Mouse (Mus musculus) ES-E14 (cell line): ENCODE data around the gene Pgp. TPM values are rescaled to one million over a fixed set of nuclear protein-coding genes. Genes with fewer than 3 reads are reported as not detected.

ENCODE experiments used
- DNase-seq: peaks from one replicate; pipeline ENCODE4 v3.0.0-alpha.2; 2013; ENCODE audit warnings: low read depth, low spot score
- H3K27ac ChIP-seq: 2 replicates; pipeline ENCODE4 v1.5.1; 2012; ENCODE audit warnings: low read depth, mild to moderate bottlenecking, low read length, moderate library complexity, mixed read lengths; ENCODE audit not compliant: poor library complexity, insufficient read depth, severe bottlenecking
- H3K36me3 ChIP-seq: 2 replicates; pipeline ENCODE4 v1.6.1; 2012; ENCODE audit warnings: mild to moderate bottlenecking, low read length, moderate library complexity, mixed read lengths; ENCODE audit not compliant: control insufficient read depth, poor library complexity, insufficient read depth, severe bottlenecking
- H3K4me1 ChIP-seq, 2 experiments: fragments of 150-350 bp in 1 of 2; sonication (generic) in 1 of 2; 2 replicates each; pipeline ENCODE4 v1.6.1; 2012; ENCODE audit warnings: low read length in 2 of 2, mild to moderate bottlenecking in 1 of 2, mixed read lengths in 1 of 2; ENCODE audit not compliant: control insufficient read depth in 2 of 2, insufficient read depth in 2 of 2, poor library complexity in 1 of 2
- H3K4me3 ChIP-seq, 2 experiments: fragments of 150-350 bp in 1 of 2; sonication (generic) in 1 of 2; 2 replicates each; pipeline ENCODE4 v1.5.1; 2012; ENCODE audit warnings: low read length in 2 of 2, low read depth in 1 of 2, mild to moderate bottlenecking in 1 of 2, mixed read lengths in 1 of 2; ENCODE audit not compliant: insufficient read depth in 1 of 2, poor library complexity in 1 of 2, severe bottlenecking in 1 of 2
- H3K9ac ChIP-seq: 2 replicates; pipeline ENCODE4 v1.6.1; 2012; ENCODE audit warnings: low read depth, mild to moderate bottlenecking, low read length, mixed read lengths; ENCODE audit not compliant: poor library complexity, insufficient read depth, severe bottlenecking
- H3K9me3 ChIP-seq: fragments of 150-350 bp; sonication (generic); 2 replicates; pipeline ENCODE4 v1.6.1; 2012; ENCODE audit warnings: low read depth, mild to moderate bottlenecking, low read length; ENCODE audit not compliant: control insufficient read depth, insufficient read depth
- CHD2 ChIP-seq: IDR thresholded peaks from 2 replicates; pipeline ENCODE4 v1.6.1; 2014; ENCODE audit warnings: mild to moderate bottlenecking, low read depth, low read length, inconsistent platforms
- HCFC1 ChIP-seq: IDR thresholded peaks from 2 replicates; pipeline ENCODE4 v1.6.1; 2012; ENCODE audit warnings: low read length, inconsistent platforms, borderline replicate concordance; ENCODE audit not compliant: insufficient read depth
- MAFK ChIP-seq: IDR thresholded peaks from 2 replicates; pipeline ENCODE4 v1.6.1; 2014; ENCODE audit warnings: mild to moderate bottlenecking, low read depth, low read length, inconsistent platforms; ENCODE audit not compliant: insufficient read depth
- ZC3H11A ChIP-seq: IDR thresholded peaks from 2 replicates; pipeline ENCODE4 v1.6.1; 2012; ENCODE audit warnings: low read depth, mild to moderate bottlenecking, inconsistent platforms, low read length, borderline replicate concordance
- ZNF384 ChIP-seq: IDR thresholded peaks from 2 replicates; pipeline ENCODE4 v1.6.1; 2012; ENCODE audit warnings: low read depth, low read length, inconsistent platforms
- in situ Hi-C, 2 experiments: fragments of 600-800 bp; cut with MboI; formaldehyde crosslinking; loops; one replicate each; pipeline ENCODE4 v1.15.1; 2025; ENCODE audit warnings: low sequenced_read_pairs in 2 of 2, inconsistent platforms in 1 of 2; ENCODE audit not compliant: unreplicated experiment in 2 of 2
- total RNA-seq: library from RNA; depleted of rRNA; stranded (reverse); fragments of 300-350 nt; gene quantifications from 2 replicates; pipeline ENCODE4 v1.2.3, GENCODE M21; 2012

Pgp gene
- total RNA-seq, 1 experiment, result 16.6 TPM

DNA sequence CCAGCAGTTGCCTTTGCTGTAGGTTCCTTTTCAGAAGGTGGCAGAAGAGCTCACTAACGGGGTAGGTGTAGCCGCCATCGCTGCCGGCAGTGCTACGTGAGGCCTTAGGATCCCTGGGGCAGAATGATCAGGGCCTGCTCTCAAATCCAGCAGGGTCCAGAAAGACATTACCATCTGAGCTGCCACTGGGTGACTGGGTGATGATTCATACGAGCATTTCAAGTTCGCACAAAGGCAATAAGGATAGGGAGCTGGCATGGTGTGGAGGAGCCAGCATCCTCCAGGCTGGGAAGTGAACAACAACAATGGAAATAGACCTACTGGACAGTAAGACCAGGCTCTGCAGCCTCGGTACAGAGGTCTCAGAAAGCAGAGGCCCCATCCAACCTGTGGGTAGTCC lies 29.8 kb upstream of the Pgp start:
- H3K9me3 ChIP-seq, result no peaks in the 10 kb centered on the region
- no peak overlapping the region for H3K27ac ChIP-seq
- in situ Hi-C loops, result no loop called here
- H3K9ac ChIP-seq, result no peak overlapping the region
- peaks cover 31% of the 10 kb centered on the region for H3K36me3 ChIP-seq
- TF ChIP-seq CHD2, result no peak
- no peak for TF ChIP-seq MAFK
- TF ChIP-seq ZC3H11A, result no peak
- no peak for TF ChIP-seq ZNF384
- TF ChIP-seq HCFC1, result no peak
- DNase-seq, result no peak
- H3K4me1 ChIP-seq, result peaks cover 0 to 2% of the 10 kb centered on the region in 2 experiments; a peak in 1 of 4 replicates
- no peak overlapping the region for H3K4me3 ChIP-seq

DNA sequence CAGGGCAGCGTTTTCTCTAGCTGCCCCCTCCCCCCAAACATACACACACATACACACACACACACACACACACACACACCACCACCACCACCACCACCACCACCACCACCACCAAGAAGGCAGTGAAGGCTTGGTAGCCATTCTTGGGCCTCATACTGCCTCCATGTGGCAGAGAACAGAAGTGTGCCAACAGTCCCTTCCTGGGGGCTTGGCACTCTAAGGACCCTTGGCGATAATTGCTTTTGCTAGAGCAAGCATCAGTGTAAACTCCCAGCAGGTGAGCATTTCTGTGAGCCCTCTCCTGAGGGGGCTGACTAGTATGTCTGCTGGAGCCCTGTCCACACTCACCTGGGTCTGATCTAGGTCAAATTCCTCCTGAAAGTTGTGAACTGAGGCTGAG lies 29.0 kb upstream of the Pgp start:
- no peak for DNase-seq
- H3K27ac ChIP-seq, result no peak overlapping the region
- H3K9ac ChIP-seq, result no peak overlapping the region
- H3K4me1 ChIP-seq, result peaks cover 0 to 2% of the 10 kb centered on the region in 2 experiments; a peak in 1 of 4 replicates
- H3K4me3 ChIP-seq, result no peak overlapping the region
- in situ Hi-C loops, result no loop called here
- peaks cover 37% of the 10 kb centered on the region for H3K36me3 ChIP-seq
- TF ChIP-seq ZNF384 (no peak), HCFC1 (no peak), CHD2 (no peak), ZC3H11A (no peak), MAFK (no peak)
- H3K9me3 ChIP-seq, result no peaks in the 10 kb centered on the region

DNA sequence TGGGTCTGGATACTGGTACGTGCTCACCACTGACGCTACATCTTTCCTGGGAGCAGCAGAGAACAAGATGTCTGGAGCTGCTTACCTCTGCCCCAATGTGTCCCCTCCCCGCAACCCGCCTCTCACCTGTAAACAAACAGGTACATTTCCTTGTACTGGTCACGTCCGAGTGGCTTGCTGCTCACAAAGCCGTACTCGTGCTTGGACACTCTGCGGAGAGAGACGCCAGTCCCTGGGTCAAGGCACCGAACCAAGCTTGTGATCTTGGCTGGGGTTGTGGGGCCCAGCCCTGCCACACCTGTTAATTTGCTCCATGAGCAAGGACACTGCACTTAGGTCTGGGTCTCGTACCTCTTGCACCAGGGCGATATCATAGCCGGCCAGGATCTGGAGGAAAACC lies 28.1 kb upstream of the Pgp start:
- H3K4me3 ChIP-seq, result peak overlapping the region in 1 of 2 experiments; percentile 21; a peak in 1 of 4 replicates
- H3K9me3 ChIP-seq, result no peaks in the 10 kb centered on the region
- peaks cover 0 to 2% of the 10 kb centered on the region in 2 experiments; a peak in 1 of 4 replicates for H3K4me1 ChIP-seq
- no peak for TF ChIP-seq ZC3H11A
- TF ChIP-seq HCFC1, result no peak
- no peak for TF ChIP-seq MAFK
- no peak for TF ChIP-seq CHD2
- TF ChIP-seq ZNF384, result no peak
- in situ Hi-C loops, result no loop called here
- H3K36me3 ChIP-seq, result peaks cover 45% of the 10 kb centered on the region
- no peak overlapping the region for H3K9ac ChIP-seq
- H3K27ac ChIP-seq, result no peak overlapping the region
- no peak for DNase-seq

DNA sequence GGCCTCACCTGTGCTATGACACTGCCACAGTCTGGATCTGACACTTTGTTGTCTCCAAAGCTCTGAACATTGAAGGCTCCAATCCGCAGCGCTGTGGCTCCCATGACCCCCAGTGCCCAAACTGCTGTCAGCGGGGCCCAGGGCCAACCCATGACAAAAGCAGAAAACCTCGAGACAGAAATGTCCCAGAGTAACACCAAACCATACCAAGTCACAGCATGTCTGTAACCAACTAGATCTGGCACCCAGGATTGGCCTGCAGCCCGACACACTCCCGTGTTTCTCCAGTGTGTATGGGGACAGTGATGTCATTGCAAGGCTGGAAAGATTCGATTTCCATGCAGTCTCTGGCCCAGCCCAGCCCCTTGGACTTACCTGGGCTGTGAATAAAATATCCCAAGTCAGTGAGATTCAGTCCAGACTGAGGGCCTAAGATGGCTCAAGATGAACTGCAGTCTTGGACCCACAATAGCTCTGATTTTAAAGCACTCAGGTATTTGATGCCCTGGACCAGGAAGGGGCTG lies 27.5 kb upstream of the Pgp start, which contains the start of gene Dnase1l2:
Dnase1l2 (minus strand) TSS at position 474 of the 524 bp plus-strand sequence.
- H3K4me1 ChIP-seq, result peaks cover 0 to 2% of the 10 kb centered on the region in 2 experiments; a peak in 1 of 4 replicates
- H3K9me3 ChIP-seq, result no peaks in the 10 kb centered on the region
- peak within 1 kb of the TSS in 1 of 2 experiments; percentile 21; a peak in 1 of 4 replicates for H3K4me3 ChIP-seq
- in situ Hi-C loops, result no loop called here
- TF ChIP-seq HCFC1 (no peak), MAFK (no peak), ZNF384 (no peak), CHD2 (no peak), ZC3H11A (no peak)
- H3K9ac ChIP-seq, result no peak within 1 kb of the TSS
- H3K36me3 ChIP-seq, result peaks cover 46% of the 10 kb centered on the region
- H3K27ac ChIP-seq, result no peak within 1 kb of the TSS
- DNase-seq, result no peak
